Mouse (Mus musculus) lung, postnatal 4 days (tissue): ENCODE measurements around the gene Itga7.
"Not testable (repeated sequence)": the region's sequence is repeated elsewhere in the genome, so short reads cannot be mapped to it uniquely, and the experiment has no call there.

Source experiments
- DNase-seq, 2 experiments: peaks; one replicate each; pipeline ENCODE4 v3.0.0; 2021

The Itga7 gene

DNA sequence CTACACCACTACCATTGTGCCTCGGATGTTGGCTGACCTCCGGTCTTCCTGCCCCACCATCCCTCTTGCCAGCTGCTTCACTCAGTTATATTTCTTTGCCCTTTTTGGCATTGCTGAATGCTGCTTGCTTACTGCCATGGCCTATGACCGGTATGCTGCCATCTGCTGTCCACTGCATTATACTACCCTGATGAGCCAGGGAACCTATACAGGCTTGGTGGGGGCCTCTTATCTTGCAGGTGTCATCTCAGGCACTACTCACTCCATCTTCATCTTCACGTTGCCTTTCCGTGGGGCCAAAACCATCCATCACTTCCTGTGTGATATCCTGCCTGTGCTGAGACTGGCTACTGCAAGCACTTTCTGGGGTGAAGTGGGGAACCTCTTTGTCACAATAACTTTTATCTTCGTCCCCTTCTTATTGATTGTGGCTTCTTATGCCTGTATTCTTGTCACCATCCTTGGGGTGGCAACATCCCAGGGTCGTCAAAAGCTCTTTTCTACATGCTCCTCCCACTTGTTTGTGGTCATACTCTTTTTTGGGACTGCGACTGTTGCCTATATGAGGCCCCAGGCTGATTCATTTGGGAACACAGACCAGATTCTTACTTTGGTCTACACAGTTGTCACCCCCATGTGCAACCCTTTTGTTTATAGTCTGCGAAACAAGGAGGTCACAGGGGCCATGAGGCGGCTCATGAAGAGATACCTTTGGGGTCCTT lies 56.7 kb downstream of the Itga7 start:
- DNase-seq: not testable (repeated sequence)

DNA sequence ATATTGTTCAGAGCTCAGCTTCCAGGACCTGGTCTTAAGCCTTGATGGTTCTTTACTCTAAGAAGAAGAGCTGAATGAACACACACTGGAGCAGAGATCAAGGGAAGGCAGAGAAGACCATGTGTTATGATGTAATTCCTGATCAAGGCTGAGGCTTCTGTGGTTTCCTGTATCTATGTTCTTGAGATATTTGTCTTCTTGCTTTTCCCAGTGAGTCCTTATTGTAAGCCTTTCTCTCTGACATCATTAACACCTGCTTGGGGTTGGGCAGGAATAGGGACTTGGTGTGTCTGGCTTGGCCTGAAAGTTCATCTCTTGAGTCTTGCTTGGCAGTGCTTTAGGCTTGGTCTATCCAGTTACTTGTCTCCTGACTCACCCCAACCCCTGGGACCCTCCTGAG lies 57.4 kb downstream of the Itga7 start:
- no peak for DNase-seq

DNA sequence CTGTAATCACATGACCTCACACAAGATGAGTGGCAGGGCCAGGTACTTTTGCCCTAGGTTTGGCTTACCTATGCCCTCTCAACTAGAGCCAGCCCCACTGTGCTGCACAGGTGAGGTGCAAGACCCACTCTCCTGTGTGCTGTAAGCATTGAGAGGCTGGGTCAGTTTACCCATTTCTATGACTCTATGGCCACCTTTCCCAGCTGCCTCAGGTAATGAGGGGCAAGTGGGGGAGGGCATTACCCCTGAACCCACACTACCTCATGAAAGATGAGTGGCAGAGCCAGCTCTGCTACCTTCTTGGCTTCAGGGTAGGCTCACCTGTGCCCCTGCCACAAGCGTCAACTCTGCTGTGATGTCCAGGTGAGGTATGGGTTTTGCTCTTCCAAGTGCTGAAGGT lies 62.2 kb downstream of the Itga7 start:
- DNase-seq: no peak

DNA sequence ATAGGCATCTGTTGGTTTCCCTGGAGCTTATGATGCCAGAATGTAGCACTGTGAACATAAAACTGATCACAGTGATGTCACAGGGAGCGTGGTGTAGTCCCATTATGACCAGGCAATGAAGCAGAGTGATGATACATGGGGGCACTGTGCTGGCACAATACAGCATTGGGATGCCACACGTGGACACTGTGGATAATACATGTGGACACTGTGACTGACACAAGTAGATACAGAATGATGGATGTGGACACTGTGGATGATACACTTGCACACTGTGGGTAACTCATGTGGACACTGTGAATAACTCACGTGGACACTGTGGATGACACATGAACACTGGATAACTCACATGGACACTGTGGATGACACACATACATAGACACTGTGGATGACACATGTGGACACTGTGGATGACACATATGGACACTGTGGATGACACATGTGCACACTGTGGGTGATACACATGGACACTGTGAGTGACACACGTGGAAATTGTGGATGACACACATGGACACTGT lies 63.0 kb downstream of the Itga7 start:
- no peak for DNase-seq

DNA sequence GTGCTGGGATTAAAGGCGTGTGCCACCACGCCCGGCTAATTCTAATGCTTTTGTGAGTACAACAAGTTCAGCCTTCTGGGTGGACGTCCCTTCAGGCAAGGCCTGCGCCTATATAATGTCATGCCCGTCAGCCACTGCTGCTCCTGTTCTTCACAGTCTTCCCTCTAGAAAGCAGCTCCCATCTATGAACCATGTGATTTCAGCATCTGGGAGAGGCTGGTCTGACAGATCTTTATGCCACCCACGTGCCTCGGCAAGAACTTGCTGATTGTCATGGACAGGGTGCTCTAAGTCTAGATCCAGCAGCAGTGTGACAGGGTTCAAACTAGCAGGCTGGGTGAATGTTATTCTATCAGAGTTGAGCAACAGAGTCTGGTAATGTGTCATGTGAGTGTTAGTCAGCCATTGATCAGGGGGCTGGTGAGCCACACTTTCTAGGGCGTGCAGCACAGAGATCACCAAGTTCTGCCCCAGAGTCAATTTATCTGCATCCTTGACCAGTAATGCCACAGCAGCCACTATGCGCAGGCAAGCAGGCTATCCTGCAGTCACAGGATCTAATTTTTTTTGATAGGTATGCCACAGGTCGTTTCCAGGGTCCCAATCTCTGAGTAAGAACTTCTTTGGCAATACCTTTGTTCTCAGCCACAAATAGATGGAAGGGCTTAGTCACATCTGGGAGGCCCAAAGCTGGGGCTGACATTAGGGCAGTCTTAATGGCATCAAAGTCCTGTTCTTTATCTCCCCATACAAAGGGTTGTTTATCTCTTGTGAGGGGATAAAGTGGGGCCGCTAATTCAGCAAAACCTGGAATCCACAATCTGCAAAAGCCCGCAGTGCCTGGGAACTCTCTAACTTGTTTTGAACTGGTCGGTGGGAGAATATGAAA lies 70.7 kb downstream of the Itga7 start:
- DNase-seq: no peak
